Mouse (Mus musculus): Measurements from ENCODE around the gene Gm10053.

Gene Gm10053

GRCm38 (mm10) chr19:24899578-24900544 lies 24.4 kb downstream of the Gm10053 start:
- DNase-seq, result no peak

GRCm38 (mm10) chr19:24900581-24901220 lies 25.2 kb downstream of the Gm10053 start, which contains the start of gene Foxd4:
Foxd4 (minus strand) TSS chr19:24901197.
- DNase-seq, result no peak

- DNase-seq, result no peak
These were observed 26.2 kb downstream of the Gm10053 start for GRCm38 (mm10) chr19:24901666-24902065.

- DNase-seq, result no peak
These were observed 26.8 kb downstream of the Gm10053 start for GRCm38 (mm10) chr19:24902256-24902655.

- DNase-seq, result no peak
These were observed 27.3 kb downstream of the Gm10053 start for GRCm38 (mm10) chr19:24902821-24903220.

- no peak for DNase-seq
These were observed 32.2 kb downstream of the Gm10053 start for GRCm38 (mm10) chr19:24907655-24908054.

- DNase-seq, result no peak
These were observed 33.1 kb downstream of the Gm10053 start for GRCm38 (mm10) chr19:24908385-24909155.

GRCm38 (mm10) chr19:24920866-24921265 lies 45.4 kb downstream of the Gm10053 start:
- DNase-seq, result no peak
